Mouse (Mus musculus) bone marrow, adult 2 months (tissue): ENCODE measurements around the gene Lgr4. TPM values are rescaled to one million over a fixed set of nuclear protein-coding genes. Genes with fewer than 3 reads are reported as not detected.

Experiments
- H3K27ac ChIP-seq: fragments of 200-500 bp; 2 replicates; pipeline ENCODE4 v1.5.1; 2012; ENCODE audit warnings: low read depth, mild to moderate bottlenecking, control low read depth, inconsistent platforms, low read length; ENCODE audit not compliant: control insufficient read depth, poor library complexity, insufficient read depth
- H3K4me1 ChIP-seq: fragments of 200-500 bp; 2 replicates; pipeline ENCODE4 v1.6.1; 2011; ENCODE audit warnings: low read length; ENCODE audit not compliant: control insufficient read depth, insufficient read depth
- H3K4me3 ChIP-seq: fragments of 200-500 bp; replicated peaks from 2 replicates; pipeline ENCODE3; 2011; ENCODE audit warnings: mild to moderate bottlenecking, low read depth, low read length, control low read depth; ENCODE audit not compliant: control insufficient read depth
- CTCF ChIP-seq: fragments of 200-500 bp; IDR thresholded peaks from 2 replicates; pipeline ENCODE4 v1.5.1; 2011; ENCODE audit warnings: low read length, control low read depth; ENCODE audit not compliant: control insufficient read depth, insufficient read depth
- POLR2A ChIP-seq: fragments of 200-500 bp; IDR thresholded peaks from 2 replicates; pipeline ENCODE4 v1.6.1; 2011; ENCODE audit warnings: low read depth, mild to moderate bottlenecking, control low read depth, low read length, borderline replicate concordance; ENCODE audit not compliant: control insufficient read depth
- WGBS: fragments of 180-500 bp; shearing (Covaris S2); methylation state at CpG from one replicate; pipeline ENCODE4 v1.1.7; 2018; 5-methylcytosine and 5-hydroxymethylcytosine counted together
- polyA plus RNA-seq: library from polyadenylated mRNA; stranded (reverse); fragments of >200 nt; gene quantifications from 2 replicates; pipeline ENCODE4 v1.2.4, GENCODE M21; 2011; ENCODE audit warnings: low replicate concordance; ENCODE audit not compliant: missing spikeins, insufficient read depth, insufficient read length

The Lgr4 gene
- polyA plus RNA-seq, 1 experiment = 1.8 TPM

DNA sequence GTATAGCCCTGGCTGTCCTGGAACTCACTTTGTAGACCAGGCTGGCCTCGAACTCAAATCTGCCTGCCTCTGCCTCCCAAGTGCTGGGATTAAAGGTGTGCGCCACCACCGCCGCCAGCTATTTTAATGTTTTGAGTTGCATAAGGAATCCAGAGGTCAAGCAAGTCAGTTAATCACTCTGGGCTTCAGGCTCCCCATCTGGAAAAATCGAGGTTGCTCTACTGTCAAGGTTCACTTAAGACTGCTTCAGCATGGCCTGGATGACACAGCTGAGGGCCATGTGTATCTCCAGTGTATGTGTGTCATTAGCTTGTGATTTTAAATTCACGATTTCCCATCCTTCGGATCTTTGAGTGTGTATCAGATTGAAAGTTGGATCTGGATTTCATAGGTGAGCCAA is 10.0 kb downstream of the Lgr4 start:
- no peak overlapping the region for H3K27ac ChIP-seq
- TF ChIP-seq POLR2A = no peak
- no peak for TF ChIP-seq CTCF
- WGBS = 72% methylated on average over 7 of the region's 7 CpGs
- no peak overlapping the region for H3K4me3 ChIP-seq
- H3K4me1 ChIP-seq = no peaks in the 10 kb centered on the region

- no peak for TF ChIP-seq POLR2A
- TF ChIP-seq CTCF = no peak
- no peak overlapping the region for H3K27ac ChIP-seq
Observed at GRCm38 (mm10) chr2:109927876-109928275, 10.4 kb downstream of the Lgr4 start.

GRCm38 (mm10) chr2:109928791-109929190 is 11.3 kb downstream of the Lgr4 start:
- WGBS = 76% methylated on average over 4 of the region's 4 CpGs
- no peak overlapping the region for H3K4me3 ChIP-seq
- H3K4me1 ChIP-seq = no peaks in the 10 kb centered on the region
- no peak for TF ChIP-seq CTCF
- no peak for TF ChIP-seq POLR2A
- H3K27ac ChIP-seq = no peak overlapping the region

More at GRCm38 (mm10) chr2:109927876-109928275, 10.4 kb downstream of the Lgr4 start:
- Histone ChIP-seq H3K4me1 (no peaks in the 10 kb centered on the region), H3K4me3 (no peak overlapping the region)

GRCm38 (mm10) chr2:109929256-109929655 is 11.8 kb downstream of the Lgr4 start:
- Histone ChIP-seq H3K27ac (no peak overlapping the region), H3K4me3 (no peak overlapping the region), H3K4me1 (no peaks in the 10 kb centered on the region)
- TF ChIP-seq POLR2A = no peak
- TF ChIP-seq CTCF = no peak
- WGBS = 73% methylated on average over 3 of the region's 3 CpGs

DNA sequence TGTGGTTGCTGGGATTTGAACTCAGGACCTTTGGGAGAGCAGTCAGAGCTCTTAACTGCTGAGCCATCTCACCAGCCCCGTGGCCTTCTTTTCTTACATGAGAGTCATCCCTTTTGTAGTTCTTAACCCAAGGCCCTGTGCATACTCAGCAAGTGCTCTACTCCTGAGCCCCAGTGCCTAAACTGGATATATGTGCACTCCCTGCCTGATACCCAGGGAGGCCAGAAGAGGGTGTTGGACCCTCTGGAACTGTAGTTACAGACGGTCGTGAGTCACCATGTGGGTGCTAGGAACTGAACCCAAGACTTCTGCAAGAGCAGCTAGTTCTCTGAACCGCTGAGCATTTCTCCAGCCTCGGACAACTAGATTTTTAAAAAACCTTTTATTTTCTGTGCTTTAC is 12.9 kb downstream of the Lgr4 start:
- no peak for TF ChIP-seq CTCF
- TF ChIP-seq POLR2A = no peak
- WGBS = 85% methylated on average over 5 of the region's 5 CpGs
- Histone ChIP-seq H3K4me3 (no peak overlapping the region), H3K27ac (no peak overlapping the region), H3K4me1 (no peaks in the 10 kb centered on the region)

- no peak overlapping the region for H3K27ac ChIP-seq
Observed at GRCm38 (mm10) chr2:109930771-109931170, 13.3 kb downstream of the Lgr4 start.

DNA sequence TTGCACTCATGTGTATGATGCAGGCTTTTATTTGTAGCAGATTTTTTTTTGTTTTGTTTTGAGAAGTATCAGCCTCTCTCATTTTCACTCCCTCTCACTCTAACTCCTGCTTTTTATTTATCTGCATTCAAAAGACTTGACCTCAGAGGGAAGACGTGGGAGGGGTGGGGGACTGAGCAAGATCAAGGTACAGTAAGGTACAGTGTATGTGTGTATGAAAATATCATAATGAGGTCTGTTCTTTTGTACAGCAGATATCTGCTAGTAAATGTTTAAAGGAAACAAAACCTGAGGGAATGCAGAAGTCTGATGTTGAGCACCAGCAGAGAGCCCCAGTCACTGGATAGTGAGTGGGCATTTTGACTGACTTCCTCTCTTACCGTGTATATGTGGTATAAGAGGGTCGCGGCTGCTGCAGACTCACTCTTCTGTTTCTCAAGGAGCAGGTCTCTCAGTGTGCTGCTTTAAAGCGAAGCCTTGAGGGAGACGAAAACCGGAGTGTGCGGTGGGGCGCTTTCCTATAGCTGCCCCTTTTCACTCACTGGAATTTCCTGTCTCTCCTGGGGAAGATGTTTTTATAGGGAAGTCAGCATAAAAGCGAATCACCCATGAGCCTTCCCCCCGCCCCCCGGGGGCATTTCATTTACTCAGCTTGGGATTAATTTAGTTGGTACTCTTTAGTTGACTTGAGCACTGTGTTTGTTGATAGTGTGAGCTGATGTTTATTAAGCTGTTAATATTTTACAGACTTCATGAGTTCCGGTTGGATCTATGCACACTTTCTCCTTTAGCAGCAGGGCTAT is 14.7 kb downstream of the Lgr4 start:
- WGBS = 10% methylated on average over 13 of the region's 13 CpGs
- Histone ChIP-seq H3K4me3 (no peak overlapping the region), H3K4me1 (no peaks in the 10 kb centered on the region), H3K27ac (no peak overlapping the region)
- no peak for TF ChIP-seq CTCF
- TF ChIP-seq POLR2A = no peak

More at GRCm38 (mm10) chr2:109930771-109931170, 13.3 kb downstream of the Lgr4 start:
- H3K4me3 ChIP-seq = no peak overlapping the region
- 80% methylated on average over 4 of the region's 4 CpGs for WGBS
- no peaks in the 10 kb centered on the region for H3K4me1 ChIP-seq
- TF ChIP-seq POLR2A (no peak), CTCF (no peak)

DNA sequence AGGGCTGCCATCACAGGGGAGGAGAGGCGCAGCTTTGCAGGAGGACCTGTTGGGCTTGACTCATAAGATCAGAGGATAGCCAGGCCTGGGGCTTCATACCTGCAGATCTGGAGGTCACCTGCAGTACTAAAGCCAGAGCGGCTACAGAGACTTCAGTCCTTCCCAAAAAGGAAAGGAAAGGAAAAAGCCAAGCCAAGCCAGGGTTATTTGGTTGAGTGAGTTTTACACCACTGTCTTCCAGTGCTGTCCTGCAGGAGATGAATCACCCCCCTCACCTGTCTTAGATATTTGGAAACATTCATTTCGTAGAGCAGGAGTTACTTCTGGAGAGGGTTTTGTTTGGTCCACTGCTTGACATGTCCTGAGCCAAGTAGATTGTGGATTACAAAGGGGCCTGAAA is 15.7 kb downstream of the Lgr4 start:
- H3K27ac ChIP-seq = no peak overlapping the region
- 78% methylated on average over 3 of the region's 3 CpGs for WGBS

GRCm38 (mm10) chr2:109934086-109934485 is 16.6 kb downstream of the Lgr4 start:
- TF ChIP-seq CTCF = no peak
- TF ChIP-seq POLR2A = no peak
- Histone ChIP-seq H3K4me1 (no peaks in the 10 kb centered on the region), H3K4me3 (no peak overlapping the region), H3K27ac (no peak overlapping the region)
- WGBS = 73% methylated on average over 4 of the region's 4 CpGs

More for the DNA sequence above, 15.7 kb downstream of the Lgr4 start:
- Histone ChIP-seq H3K4me1 (no peaks in the 10 kb centered on the region), H3K4me3 (no peak overlapping the region)
- TF ChIP-seq POLR2A (no peak), CTCF (no peak)
